Mouse (Mus musculus) myocyte (in vitro differentiated cells): Measurements from ENCODE around the gene Nxn. TPM values are rescaled to one million over a fixed set of nuclear protein-coding genes. Genes with fewer than 3 reads are reported as not detected.
A peak's percentile ranks its signal among the peaks of the same experiment; 100 is the strongest.

Experiments used
- H3K27me3 ChIP-seq: one replicate; pipeline ENCODE4 v1.6.1; 2011; ENCODE audit not compliant: control insufficient read depth, insufficient read depth, insufficient read length
- H3K36me3 ChIP-seq: one replicate; pipeline ENCODE4 v1.6.1; 2011; ENCODE audit not compliant: control insufficient read depth, insufficient read depth
- H3K4me2 ChIP-seq: one replicate; pipeline ENCODE4 v1.6.1; 2011; ENCODE audit warnings: low read depth, control low read depth
- H3K4me3 ChIP-seq: one replicate; pipeline ENCODE4 v1.5.1; 2011; ENCODE audit warnings: mild to moderate bottlenecking, control low read depth, moderate library complexity
- H3K79me2 ChIP-seq: one replicate; pipeline ENCODE4 v1.6.1; 2011; ENCODE audit not compliant: control insufficient read depth, insufficient read depth
- H3ac ChIP-seq: one replicate; pipeline ENCODE4 v1.6.1; 2011; ENCODE audit not compliant: control insufficient read depth, insufficient read length
- CEBPB ChIP-seq: IDR thresholded peaks from 2 replicates; pipeline ENCODE4 v1.6.1; 2011; ENCODE audit warnings: mild to moderate bottlenecking, moderate library complexity; ENCODE audit not compliant: poor library complexity, insufficient read depth, severe bottlenecking
- E2F4 ChIP-seq: IDR thresholded peaks from one replicate; pipeline ENCODE4 v1.6.1; 2011; ENCODE audit warnings: mild to moderate bottlenecking, control low read depth, moderate library complexity; ENCODE audit not compliant: insufficient read depth
- MAX ChIP-seq: IDR thresholded peaks from one replicate; pipeline ENCODE4 v1.6.1; 2011; ENCODE audit warnings: low read depth, mild to moderate bottlenecking, control low read depth
- MYOD1 ChIP-seq, 3 experiments: IDR thresholded peaks; one replicate each; pipeline ENCODE4 v1.6.1; 2011; ENCODE audit warnings: control low read depth in 2 of 3, low read depth in 2 of 3, mild to moderate bottlenecking in 2 of 3, moderate library complexity in 1 of 3; ENCODE audit not compliant: insufficient read length in 2 of 3, control insufficient read depth in 1 of 3
- MYOG ChIP-seq, 3 experiments: IDR thresholded peaks; one replicate each; pipeline ENCODE4 v1.6.1; 2011; ENCODE audit warnings: control low read depth in 2 of 3, low read depth in 2 of 3, mild to moderate bottlenecking in 2 of 3; ENCODE audit not compliant: insufficient read length in 2 of 3, control insufficient read depth in 1 of 3, insufficient read depth in 1 of 3
- POLR2A ChIP-seq: IDR thresholded peaks from one replicate; pipeline ENCODE4 v1.6.1; 2011; ENCODE audit warnings: low read depth, mild to moderate bottlenecking, control low read depth, moderate library complexity; ENCODE audit not compliant: insufficient read length
- POLR2AphosphoS2 ChIP-seq: IDR thresholded peaks from one replicate; pipeline ENCODE4 v1.6.1; 2011; ENCODE audit warnings: low read depth, control low read depth; ENCODE audit not compliant: insufficient read length
- REST ChIP-seq: IDR thresholded peaks from one replicate; pipeline ENCODE4 v1.6.1; 2011; ENCODE audit warnings: mild to moderate bottlenecking, control low read depth, moderate library complexity; ENCODE audit not compliant: insufficient read depth, insufficient read length
- SRF ChIP-seq: IDR thresholded peaks from one replicate; pipeline ENCODE4 v1.6.1; 2011; ENCODE audit warnings: low read depth; ENCODE audit not compliant: control insufficient read depth, insufficient read length
- TCF12 ChIP-seq: IDR thresholded peaks from one replicate; pipeline ENCODE4 v1.6.1; 2011; ENCODE audit warnings: mild to moderate bottlenecking, control low read depth; ENCODE audit not compliant: poor library complexity, insufficient read depth, severe bottlenecking
- TCF3 ChIP-seq: IDR thresholded peaks from one replicate; pipeline ENCODE4 v1.6.1; 2011; ENCODE audit warnings: low read depth, control low read depth; ENCODE audit not compliant: insufficient read length
- USF1 ChIP-seq: IDR thresholded peaks from one replicate; pipeline ENCODE4 v1.6.1; 2011; ENCODE audit warnings: low read depth, mild to moderate bottlenecking, control low read depth, moderate library complexity
- polyA plus RNA-seq: library from polyadenylated mRNA; unstranded; fragments of >200 nt; fragmentation: generic; extraction: Trizol; gene quantifications from one replicate; pipeline ENCODE4 v1.2.1, GENCODE M21; 2012; ENCODE audit warnings: missing spikeins

Gene Nxn
- polyA plus RNA-seq, 1 experiment = 76.8 TPM

DNA sequence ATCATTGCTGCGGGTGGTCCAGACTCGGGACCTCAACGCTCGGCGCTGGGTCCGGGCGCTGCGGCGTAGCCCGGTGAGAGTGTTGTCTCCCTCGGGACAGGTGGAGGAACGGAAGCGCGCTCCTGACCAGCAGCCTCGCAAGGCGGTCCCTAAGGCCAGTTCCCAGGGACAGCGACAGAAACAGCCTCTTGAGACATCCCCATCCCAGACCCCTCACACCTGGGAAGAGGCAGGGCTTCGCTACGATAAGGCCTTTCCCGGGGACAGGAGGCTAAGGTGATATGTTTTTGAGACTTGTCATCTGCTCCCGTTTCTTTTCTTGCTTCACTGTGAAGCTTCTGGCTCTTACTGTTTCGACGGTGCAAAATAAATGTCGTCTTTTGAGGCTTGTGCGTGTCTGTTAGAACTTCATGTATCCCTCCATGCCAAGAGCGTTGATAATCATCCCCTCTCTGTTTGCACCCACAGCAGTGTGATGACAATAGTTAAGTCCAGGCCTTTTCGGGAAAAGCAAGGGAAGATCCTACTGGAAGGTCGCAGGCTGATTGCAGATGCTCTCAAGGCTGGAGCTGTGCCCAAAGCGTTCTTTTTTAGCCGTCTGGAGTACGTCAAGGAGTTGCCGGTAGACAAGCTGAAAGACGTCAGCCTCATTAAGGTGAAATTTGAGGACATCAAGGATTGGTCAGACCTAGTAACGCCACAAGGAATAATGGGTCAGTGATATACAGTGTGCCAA is 155.0 kb downstream of the Nxn start:
- Histone ChIP-seq H3K36me3 (peaks cover 12% of the 10 kb centered on the region), H3K4me2 (peak overlapping the region; percentile 80), H3K79me2 (peaks cover 32% of the 10 kb centered on the region), H3K4me3 (peak overlapping the region; percentile 85), H3K27me3 (no peaks in the 10 kb centered on the region), H3ac (peak overlapping the region; percentile 68)
- TF ChIP-seq TCF3 (no peak), CEBPB (no peak), USF1 (no peak)

DNA sequence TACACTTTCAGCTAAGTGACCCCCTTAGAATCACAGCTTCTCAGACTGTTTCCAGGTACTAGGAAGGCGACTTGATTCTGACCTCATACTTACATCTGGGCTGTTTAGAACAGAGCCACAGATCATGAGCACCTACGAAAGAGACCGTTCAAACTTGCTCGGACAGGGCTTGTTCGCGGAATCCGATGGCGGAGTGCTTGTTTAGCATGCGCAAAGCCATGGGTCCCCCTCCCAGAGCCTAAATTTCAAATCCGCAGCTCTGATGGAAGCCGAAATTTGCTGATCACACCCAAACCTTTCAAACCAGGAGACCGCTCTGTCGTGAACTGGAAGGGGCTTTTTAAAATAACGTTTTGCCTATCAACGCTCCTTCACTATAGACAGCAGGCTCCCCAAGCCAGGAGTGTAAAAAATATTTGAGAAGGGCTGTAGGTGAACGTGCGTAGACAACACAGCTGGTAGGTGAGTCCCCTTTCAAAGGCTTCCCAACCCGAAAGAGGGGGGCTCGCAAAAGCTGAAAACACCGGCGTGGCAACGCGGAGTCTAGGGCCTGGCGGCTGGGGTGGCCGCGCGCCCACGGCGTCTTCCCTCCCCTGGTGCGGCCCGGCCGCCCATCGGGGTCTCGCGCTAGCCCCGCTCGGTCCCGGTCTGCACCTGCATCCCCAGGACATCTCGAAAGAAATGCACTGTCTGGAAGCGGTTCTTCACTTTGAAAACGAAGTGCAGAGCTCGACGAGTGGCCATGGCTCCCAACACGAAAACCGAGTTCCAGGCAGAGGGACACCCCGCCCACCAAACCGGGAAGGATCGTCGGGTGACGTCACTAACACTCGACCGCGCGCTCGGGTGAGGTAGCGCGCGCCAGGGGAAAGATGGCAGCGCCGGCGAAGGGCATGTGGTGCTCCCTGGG is 155.8 kb downstream of the Nxn start, which contains the start of the genes Mrm3 and Glod4:
Gene Mrm3, plus strand, starts transcription at position 815 of the 910 bp plus-strand sequence.
Gene Glod4, minus strand, starts transcription at position 825 of the 910 bp plus-strand sequence.
- no peak for TF ChIP-seq TCF3
- peak; percentile 90 for TF ChIP-seq SRF
- TF ChIP-seq POLR2AphosphoS2 = peak; percentile 97
- peak; percentile 91 for TF ChIP-seq POLR2A
- peak; percentile 25 for TF ChIP-seq E2F4
- TF ChIP-seq USF1 = no peak
- Histone ChIP-seq H3K36me3 (peaks cover 12% of the 10 kb centered on the region), H3K4me2 (peak within 1 kb of the TSS; percentile 99), H3K27me3 (no peaks in the 10 kb centered on the region), H3ac (peak within 1 kb of the TSS; percentile 68), H3K4me3 (peak within 1 kb of the TSS; percentile 85), H3K79me2 (peaks cover 32% of the 10 kb centered on the region)

DNA sequence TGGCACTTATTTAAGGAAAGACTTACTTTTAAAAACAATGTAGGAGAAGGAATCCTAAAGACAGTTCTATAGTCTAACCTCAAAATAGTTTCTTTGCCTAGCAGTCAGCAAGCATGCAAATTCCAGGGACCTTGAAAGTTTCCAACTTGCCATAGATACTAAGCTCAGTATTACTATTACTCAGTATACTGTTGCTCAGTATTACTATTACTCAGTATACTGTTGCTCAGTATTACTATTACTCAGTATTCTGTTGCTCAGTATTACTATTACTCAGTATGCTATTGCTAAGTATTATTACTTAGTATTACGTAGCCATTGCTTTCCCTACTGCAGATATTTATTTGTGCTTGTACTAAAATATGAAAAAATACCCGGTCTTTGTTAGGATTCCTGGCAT is 159.2 kb downstream of the Nxn start:
- H3ac ChIP-seq = no peak overlapping the region
- peaks cover 20% of the 10 kb centered on the region for H3K79me2 ChIP-seq
- no peak overlapping the region for H3K4me2 ChIP-seq
- no peaks in the 10 kb centered on the region for H3K27me3 ChIP-seq
- TF ChIP-seq E2F4 (no peak), CEBPB (no peak), MYOG (IDR thresholded peaks at IDR 0.05; ENCODE audit: control insufficient read depth in 1 of 3, insufficient read depth in 1 of 3, insufficient read length in 2 of 3, low read depth in 2 of 3) (no peak), REST (no peak), POLR2A (no peak), SRF (no peak), MYOD1 (IDR thresholded peaks at IDR 0.05; ENCODE audit: control insufficient read depth in 1 of 3, insufficient read length in 2 of 3, low read depth in 2 of 3) (no peak), MAX (no peak), TCF3 (no peak), USF1 (no peak), POLR2AphosphoS2 (no peak), TCF12 (no peak)
- H3K4me3 ChIP-seq = no peak overlapping the region
- no peaks in the 10 kb centered on the region for H3K36me3 ChIP-seq

DNA sequence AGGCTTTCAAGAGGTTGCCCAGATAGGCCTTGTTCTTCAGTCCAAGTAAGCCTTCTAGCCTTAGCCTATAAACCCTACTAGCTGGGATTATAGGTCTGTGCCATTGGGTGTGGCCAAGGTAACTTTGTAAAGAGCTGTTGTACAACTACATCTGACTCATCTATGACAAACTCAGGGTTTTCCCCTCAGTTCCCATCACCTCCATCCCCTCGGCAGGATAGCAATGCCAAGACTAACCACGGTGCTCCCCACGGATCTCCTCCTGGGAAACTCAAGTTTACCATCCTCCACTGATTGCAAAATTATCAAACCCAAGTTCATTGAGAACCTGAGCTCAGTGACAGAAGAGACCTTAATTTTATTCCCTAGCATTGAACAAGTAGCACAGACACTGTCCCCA is 162.8 kb downstream of the Nxn start:
- no peak overlapping the region for H3ac ChIP-seq
- H3K79me2 ChIP-seq = no peaks in the 10 kb centered on the region
- no peak for TF ChIP-seq POLR2AphosphoS2
- TF ChIP-seq MYOG (IDR thresholded peaks at IDR 0.05; ENCODE audit: control insufficient read depth in 1 of 3, insufficient read depth in 1 of 3, insufficient read length in 2 of 3, low read depth in 2 of 3) = no peak
- H3K4me3 ChIP-seq = no peak overlapping the region
- H3K27me3 ChIP-seq = no peaks in the 10 kb centered on the region
- H3K36me3 ChIP-seq = peaks cover 18% of the 10 kb centered on the region
- H3K4me2 ChIP-seq = no peak overlapping the region

DNA sequence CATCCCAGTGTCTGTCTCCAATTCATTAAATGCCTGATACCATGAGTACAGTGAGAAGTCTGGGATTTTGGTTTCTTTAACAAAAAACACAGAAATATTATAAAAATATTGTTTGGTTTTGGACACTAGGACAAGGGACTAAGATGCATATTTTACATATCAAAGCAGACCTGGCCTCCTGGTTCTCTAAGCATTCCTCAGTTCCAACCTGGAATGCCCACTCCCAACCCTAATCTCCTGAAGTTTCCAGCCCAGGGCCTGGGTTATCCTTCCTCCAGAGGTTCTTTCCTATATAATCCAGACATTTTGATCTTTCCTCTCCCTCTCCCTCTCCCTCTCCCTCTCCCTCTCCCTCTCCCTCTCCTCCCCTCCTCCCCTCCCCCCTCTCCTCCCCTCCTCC is 173.9 kb downstream of the Nxn start:
- H3ac ChIP-seq = no peak overlapping the region
- no peak overlapping the region for H3K4me3 ChIP-seq
- H3K4me2 ChIP-seq = no peak overlapping the region
- TF ChIP-seq MAX = no peak
- no peak for TF ChIP-seq POLR2A
- no peak for TF ChIP-seq USF1
- no peak for TF ChIP-seq TCF3
- TF ChIP-seq TCF12 = no peak
- TF ChIP-seq MYOG (IDR thresholded peaks at IDR 0.05; ENCODE audit: control insufficient read depth in 1 of 3, insufficient read depth in 1 of 3, insufficient read length in 2 of 3, low read depth in 2 of 3) = no peak
- no peak for TF ChIP-seq SRF
- no peak for TF ChIP-seq MYOD1 (IDR thresholded peaks at IDR 0.05; ENCODE audit: control insufficient read depth in 1 of 3, insufficient read length in 2 of 3, low read depth in 2 of 3)
- no peak for TF ChIP-seq REST
- TF ChIP-seq POLR2AphosphoS2 = no peak
- no peak for TF ChIP-seq CEBPB
- no peak for TF ChIP-seq E2F4
- H3K36me3 ChIP-seq = peaks cover 4% of the 10 kb centered on the region
- H3K79me2 ChIP-seq = no peaks in the 10 kb centered on the region
- no peaks in the 10 kb centered on the region for H3K27me3 ChIP-seq
